Mouse (Mus musculus): Measurements from ENCODE around the gene Akap7.

DNA sequence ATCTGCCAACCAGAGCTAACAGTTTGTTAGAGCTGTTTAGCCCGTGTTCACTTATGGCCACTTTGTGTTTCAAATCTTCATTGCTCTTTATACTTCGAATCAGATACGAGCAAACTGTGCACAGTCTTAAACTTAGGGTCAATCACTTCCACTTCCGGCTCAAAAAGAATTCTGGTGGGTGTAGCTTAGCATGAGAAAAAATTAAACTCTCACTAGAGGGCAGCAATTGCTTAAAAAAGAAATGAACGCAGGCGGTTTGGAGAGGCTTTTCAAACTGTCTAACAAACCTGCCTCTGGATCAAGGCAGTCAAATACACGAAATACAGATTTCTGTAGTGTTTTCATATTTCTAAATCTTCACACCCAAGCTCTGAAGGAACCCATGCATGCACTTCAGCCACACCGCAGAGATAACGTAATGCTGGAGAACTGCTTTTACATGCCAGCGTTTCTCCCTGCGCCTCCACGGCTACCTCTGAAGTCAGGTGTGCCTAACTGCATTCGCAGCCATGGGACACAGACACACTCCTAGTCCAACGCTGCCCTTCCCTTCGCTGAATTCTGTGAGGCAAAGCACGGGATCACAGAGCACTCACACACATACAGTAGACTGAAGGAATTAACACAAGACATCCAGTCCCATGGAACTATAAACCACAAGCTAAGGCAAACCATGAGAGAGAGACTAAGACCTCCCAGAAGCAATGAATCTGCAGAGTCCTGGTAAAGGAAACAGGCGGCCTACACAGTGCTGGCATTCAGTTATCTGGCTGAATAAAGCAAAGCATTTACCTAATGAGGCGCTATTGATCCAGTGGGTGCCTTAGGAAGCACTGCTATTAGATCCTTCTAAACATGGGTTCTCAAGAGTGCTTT, 39.0 kb downstream of the Akap7 start:
- no peak for TF ChIP-seq POLR2A (IDR thresholded peaks at IDR 0.05; ENCODE audit: insufficient read length, low read depth)
- TF ChIP-seq MAX (IDR thresholded peaks at IDR 0.05; ENCODE audit: low read depth): no peak
- no peak for TF ChIP-seq USF1 (IDR thresholded peaks at IDR 0.05; ENCODE audit: low read depth)
- TF ChIP-seq SRF (IDR thresholded peaks at IDR 0.05; ENCODE audit: control insufficient read depth, insufficient read length, low read depth): no peak
- no peak for TF ChIP-seq POLR2AphosphoS2 (IDR thresholded peaks at IDR 0.05; ENCODE audit: insufficient read length, low read depth)
- TF ChIP-seq CEBPB (IDR thresholded peaks at IDR 0.05; ENCODE audit: insufficient read depth, poor library complexity, severe bottlenecking): no peak
- TF ChIP-seq TCF3 (IDR thresholded peaks at IDR 0.05; ENCODE audit: insufficient read length, low read depth): no peak
- TF ChIP-seq MYOD1 (IDR thresholded peaks at IDR 0.05; ENCODE audit: control insufficient read depth in 1 of 3, insufficient read length in 2 of 3, low read depth in 2 of 3): no peak
- TF ChIP-seq E2F4 (IDR thresholded peaks at IDR 0.05; ENCODE audit: insufficient read depth): no peak
- TF ChIP-seq TCF12 (IDR thresholded peaks at IDR 0.05; ENCODE audit: insufficient read depth, poor library complexity, severe bottlenecking): no peak
- no peak for TF ChIP-seq REST (IDR thresholded peaks at IDR 0.05; ENCODE audit: insufficient read depth, insufficient read length)
